Mouse (Mus musculus) adrenal gland, adult 8-10 months (tissue): ENCODE measurements around the gene Cnnm3. TPM values are rescaled to one million over a fixed set of nuclear protein-coding genes. Genes with fewer than 3 reads are reported as not detected.
A peak's percentile ranks its signal among the peaks of the same experiment; 100 is the strongest.

Experiments used
- DNase-seq: peaks from one replicate; pipeline ENCODE4 v3.0.0; 2022
- total RNA-seq, 4 experiments: library from RNA; stranded (reverse); gene quantifications; 2 replicates each; pipeline ENCODE4 v1.2.4; 2022

Cnnm3 gene
- total RNA-seq, 4 experiments from 2014 or later, result 41.4 to 45.3 (median 42.6) TPM

GRCm38 (mm10) chr1:36558031-36558993 is 46.6 kb downstream of the Cnnm3 start, which contains the start of gene Sema4c:
Sema4c (minus strand) TSS chr1:36558349.
- DNase-seq, result peak; percentile 57

DNA sequence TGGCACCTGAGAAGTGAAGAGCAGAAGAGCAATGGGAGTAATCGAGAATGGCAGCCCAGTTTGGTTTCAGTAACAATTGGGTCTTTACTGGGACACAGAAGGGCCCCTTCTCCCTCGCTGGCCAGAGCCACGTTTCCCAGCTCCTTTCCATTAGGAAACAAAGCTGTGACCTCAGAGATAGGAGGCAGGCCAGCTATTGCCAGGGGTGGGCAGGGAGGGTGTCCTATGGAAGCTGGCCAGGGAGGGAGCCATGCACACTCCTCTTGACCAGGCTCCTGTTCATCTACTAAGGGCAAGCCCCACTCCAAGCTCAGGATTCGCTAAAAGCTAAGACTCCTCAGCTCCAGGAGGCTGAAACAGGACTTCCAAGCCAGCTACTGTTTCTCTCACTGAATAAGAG is 47.6 kb downstream of the Cnnm3 start:
- DNase-seq, result no peak

DNA sequence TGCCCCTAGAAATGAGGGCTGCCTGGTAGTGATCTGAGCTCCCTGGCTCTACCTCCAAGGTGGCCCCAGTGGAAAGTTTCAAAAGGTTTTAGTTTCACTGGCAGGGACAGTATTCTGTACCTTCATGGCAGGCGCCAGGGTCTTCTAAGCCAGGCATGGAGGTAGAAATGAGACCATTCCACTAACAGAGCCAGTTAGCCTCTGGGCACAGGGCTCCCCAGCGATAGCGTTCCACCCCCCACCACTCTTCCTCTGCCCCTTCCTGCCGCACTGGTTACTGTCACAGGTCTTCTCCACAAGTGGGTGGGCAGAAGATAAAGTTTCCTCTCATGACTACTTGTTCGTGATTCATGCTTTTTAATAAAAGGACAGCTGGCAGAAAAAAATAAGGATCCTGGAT is 48.2 kb downstream of the Cnnm3 start:
- no peak for DNase-seq

GRCm38 (mm10) chr1:36560903-36561302 is 49.2 kb downstream of the Cnnm3 start:
- peak; percentile 67 for DNase-seq

GRCm38 (mm10) chr1:36562388-36562787 is 50.7 kb downstream of the Cnnm3 start:
- DNase-seq, result no peak

DNA sequence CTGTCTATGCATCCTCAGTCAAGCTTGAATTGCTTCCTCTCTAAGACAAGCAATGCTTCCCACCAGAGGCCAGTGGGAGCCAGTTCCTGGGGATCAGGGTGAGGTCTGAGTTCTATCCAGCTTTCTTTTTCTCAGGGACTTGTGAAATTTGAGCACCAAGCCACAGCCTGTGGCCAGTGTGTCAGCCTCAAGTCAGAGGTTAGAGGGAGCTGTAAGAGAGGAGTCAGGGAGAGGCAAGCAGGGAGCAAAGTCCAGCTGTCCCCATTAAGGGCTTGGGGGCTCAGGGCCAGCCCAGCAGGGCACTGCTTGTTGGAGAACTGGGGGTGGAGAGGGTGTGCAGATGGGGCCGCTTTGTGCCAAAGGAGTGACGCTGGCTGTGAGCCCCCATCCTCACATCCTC is 51.5 kb downstream of the Cnnm3 start:
- no peak for DNase-seq

DNA sequence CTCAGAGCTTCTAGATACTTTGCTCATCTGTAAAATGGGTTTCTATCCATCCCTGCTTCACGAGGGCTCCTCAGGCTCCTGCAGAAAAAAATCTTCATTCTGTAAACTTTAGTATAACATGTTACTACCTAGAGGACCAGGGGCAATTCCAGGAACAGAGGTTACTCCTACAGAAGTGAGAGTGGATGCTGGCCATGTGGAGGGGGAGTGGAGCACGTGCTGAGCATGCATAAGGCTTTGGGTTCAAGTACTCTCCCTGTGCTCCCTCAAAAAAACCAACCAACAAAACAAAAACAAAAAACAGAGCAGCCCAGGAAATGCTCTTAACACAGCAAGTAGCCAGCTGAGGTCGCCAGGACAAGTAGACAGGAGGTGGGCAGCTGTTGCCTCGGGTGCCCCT is 52.0 kb downstream of the Cnnm3 start:
- DNase-seq, result no peak

DNA sequence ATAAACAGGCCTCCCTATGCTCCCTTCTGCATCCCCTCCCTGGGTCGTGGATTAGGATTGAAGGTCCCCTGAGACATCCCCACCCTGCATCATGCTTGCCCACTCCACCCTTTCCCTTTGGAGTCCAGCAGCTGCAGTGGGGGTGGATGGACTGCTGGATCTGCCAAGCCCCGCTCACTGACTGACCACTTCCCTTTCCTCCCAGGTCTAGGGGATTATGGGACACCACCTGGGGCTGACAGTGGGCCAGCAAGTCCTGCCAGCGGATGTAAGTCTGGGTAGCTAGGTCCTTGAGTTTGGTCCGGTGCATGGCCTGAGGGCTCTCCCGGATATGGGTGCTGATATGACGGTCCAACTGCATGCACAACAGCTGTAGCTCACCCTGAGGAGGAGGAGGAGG is 52.4 kb downstream of the Cnnm3 start:
- DNase-seq, result no peak

DNA sequence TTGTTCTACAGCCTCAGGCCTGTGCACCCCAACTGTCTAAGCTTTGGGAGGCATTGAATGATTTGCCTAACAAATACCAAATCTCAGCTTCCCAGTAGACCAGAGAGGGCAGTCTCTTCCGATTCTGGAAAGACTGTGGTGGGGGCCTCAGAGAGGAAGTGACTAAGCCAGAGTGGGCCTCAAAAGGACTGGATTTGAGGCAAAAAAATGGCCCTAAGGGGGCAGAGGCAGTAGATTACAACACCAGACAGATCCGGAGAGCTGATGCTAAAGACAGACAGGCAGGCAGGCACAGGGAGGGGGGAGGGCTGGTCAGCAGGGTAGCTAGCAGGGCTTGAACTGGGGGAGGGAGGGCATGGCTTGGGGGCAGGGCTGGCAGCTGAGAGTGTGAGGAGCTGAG is 54.8 kb downstream of the Cnnm3 start:
- DNase-seq, result no peak

DNA sequence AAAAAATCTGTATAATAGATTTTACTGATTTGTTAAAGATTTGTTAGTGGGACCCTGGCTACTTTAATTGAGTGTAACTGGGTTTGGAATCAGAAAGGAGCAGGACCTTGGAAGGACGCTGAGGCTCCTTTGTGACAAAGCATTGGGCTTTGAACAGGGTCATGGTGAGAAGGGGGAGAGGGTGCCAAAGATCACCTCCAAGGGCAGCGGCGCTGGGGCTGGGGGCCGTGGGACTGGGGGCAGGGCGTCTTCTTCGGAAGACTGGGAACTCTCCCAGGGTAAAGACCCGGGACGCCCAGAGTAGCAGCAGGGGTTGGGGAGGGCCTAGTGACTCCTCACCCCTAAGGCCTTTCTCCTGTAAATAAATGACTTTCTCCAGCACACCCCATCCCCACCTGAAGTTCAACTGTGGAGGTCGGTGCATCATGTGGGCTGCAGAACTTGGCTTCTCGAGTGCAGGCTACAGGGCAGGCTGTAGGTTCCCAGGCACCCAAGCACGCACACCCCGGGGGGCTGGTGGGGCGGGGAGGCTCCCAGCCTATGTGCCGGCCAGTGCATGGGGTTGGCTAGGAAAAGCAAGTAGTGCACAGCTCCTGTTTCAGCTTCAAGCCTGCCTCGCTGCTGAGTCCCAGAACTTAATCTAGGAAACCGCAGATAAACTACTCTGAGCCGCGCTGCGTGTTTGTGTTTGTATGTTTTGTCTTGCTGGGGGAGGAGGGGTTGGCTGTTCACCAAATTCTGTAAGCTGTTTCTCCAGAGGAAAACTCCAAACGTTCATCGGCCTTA is 56.3 kb downstream of the Cnnm3 start:
- no peak for DNase-seq

DNA sequence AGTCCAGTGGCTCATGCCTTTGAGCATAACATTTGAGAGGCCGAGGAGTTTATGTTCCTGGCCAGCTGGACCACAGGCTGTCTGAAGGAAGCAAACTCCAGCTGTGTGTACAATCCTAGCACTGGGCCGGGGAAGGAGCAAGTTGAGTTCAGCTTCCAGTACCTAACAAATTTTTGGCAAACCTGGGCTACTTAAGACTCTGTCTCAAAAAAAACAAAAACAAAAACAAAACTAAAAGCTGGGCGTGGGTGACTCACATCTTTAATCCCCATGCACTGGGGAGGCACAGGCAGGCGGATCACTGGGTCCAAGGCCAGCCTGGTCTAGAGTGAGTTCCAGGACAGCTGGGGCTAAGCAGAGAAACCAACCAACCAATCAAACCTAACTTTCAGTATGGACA is 57.1 kb downstream of the Cnnm3 start:
- DNase-seq, result no peak

DNA sequence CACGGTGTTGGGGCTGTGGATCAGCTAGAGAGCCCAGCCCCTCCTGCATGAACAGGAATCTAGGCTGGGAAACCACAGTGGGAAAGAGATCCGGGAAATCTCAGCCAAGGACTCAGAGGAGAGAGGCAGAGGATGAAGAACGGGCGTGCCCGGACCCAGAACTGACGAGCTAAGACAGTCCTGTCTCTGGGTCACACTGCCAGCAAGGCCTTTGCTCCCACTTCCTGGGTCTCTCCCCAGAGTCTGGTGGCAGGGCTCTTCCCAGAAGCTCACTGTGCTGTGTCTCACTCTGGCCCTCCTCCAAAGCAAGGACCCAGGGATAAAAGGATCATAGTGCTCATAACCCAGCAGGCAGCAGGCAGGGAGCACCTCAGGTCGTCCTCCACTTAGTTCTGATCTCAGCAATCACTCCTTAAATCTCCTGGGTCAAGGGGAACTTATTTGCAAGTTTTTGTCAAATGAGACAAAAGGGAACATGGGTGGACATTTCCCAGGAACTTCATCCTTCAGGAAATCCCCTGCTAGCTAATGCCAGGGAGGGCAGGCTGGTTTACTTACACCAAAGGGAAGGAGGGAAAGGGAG is 58.1 kb downstream of the Cnnm3 start:
- no peak for DNase-seq

DNA sequence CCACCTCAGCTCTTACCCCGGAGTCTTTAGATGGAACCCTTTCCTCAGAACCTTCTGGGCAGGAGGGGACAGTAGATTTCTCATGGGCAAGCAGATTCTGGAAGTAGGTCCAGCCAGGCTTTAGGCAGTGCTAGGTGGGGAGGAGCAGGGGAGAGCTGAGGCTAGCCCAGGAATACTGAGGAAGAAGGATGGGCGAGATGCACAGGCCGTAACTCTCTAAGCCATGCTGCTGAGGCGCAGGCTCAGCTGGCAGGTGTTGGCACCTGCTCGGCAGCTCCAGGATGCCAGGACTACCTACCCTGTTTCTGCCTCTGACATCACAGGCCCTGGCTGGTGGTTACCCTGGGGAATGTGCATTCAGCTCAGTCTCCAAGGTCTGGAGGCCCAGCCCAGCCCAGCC is 58.7 kb downstream of the Cnnm3 start:
- no peak for DNase-seq

DNA sequence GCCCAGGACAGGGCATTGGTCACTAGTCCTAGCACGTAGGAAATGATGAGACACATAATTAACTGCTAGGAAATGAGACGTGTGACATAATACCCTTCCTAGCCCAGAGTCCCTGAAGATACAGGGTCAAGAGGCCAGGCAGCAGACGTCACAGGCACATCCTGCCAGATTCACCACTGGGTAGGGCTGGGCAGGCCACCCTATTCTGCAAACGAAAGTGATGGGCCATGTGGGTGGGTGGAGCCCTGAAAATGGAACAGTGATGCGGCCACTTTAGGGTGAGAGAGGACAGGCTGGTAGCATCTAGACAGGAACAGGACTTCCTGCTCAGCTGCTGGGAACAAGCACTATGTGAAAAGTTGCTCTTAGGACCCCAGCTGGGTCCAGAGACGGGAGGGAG is 60.0 kb downstream of the Cnnm3 start:
- DNase-seq, result peak; percentile 89

- no peak for DNase-seq
Observed at GRCm38 (mm10) chr1:36572140-36572700, 60.6 kb downstream of the Cnnm3 start.

DNA sequence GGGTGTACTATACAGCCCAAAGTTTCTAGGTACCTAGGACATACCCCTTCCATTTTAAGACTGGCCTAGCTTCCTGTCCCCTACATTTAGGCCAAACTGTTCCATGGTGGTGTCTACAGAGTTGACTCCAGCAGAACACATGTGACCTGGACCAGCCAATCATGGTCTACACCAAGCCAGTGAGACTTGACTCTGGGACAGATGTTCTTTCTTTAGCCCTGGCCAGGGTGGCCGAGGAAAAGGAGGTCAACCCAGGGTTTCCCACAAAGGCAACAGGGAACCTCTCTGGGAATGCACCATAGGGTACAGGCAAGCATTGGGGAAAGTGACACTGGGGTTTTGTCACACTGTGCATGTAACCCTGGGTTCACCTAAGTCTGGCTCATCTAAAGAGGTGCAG is 61.0 kb downstream of the Cnnm3 start:
- DNase-seq, result no peak

DNA sequence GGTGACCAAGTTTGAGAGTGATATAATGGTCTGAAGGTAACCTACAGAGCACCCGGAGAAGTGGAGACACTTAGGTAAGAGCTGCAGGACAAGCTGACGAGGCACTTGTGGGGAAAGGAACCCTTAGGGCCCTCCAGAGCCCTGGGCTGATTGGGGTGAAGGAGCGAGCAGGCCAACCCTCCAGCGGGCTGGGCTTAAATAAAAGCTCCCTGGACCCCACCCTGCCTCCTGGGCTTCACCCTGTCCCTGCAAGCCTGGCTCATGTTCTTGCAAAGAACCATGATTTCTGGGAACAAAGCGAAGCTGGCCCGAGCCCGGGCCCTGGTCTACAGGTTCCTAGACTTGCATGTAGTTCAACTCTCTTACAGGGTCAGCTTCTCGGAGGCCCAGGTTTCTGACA is 61.9 kb downstream of the Cnnm3 start:
- DNase-seq, result no peak

GRCm38 (mm10) chr1:36574196-36574955 is 62.7 kb downstream of the Cnnm3 start:
- DNase-seq, result no peak

GRCm38 (mm10) chr1:36575347-36575746 is 63.7 kb downstream of the Cnnm3 start:
- no peak for DNase-seq

- no peak for DNase-seq
Observed at GRCm38 (mm10) chr1:36576991-36577675, 65.5 kb downstream of the Cnnm3 start.
